Mouse (Mus musculus) stomach, postnatal 0 days (tissue): ENCODE data around the gene Ctnnd2.

ENCODE experiments used
- CTCF ChIP-seq: IDR thresholded peaks from 2 replicates; pipeline ENCODE4 v1.5.1; 2016; ENCODE audit warnings: antibody characterized with exemption, low read depth, mild to moderate bottlenecking, moderate library complexity
- EP300 ChIP-seq: optimal IDR thresholded peaks from 2 replicates; pipeline ENCODE3; 2016; ENCODE audit warnings: antibody characterized with exemption

- TF ChIP-seq CTCF (no peak), EP300 (no peak)
Measured at GRCm38 (mm10) chr15:30992901-30993300, 820.5 kb downstream of the Ctnnd2 start.
